Mouse (Mus musculus) forebrain, embryonic 14.5 days (tissue): ENCODE measurements at regions not wholly inside any gene's neighbourhood (a gene's known extent, or its start where the extent isn't known, plus 50 kb on each side); places are given as distances from the start of the nearest gene placed in this dataset.

ENCODE experiments used
- ATAC-seq: fragments of 200-750 bp; cut with Nextera tagmentation; 2 replicates; pipeline ENCODE4 v1.8.0; 2017; ENCODE audit warnings: mild to moderate bottlenecking, moderate library complexity
- DNase-seq: peaks from one replicate; pipeline ENCODE4 v3.0.0-alpha.2; 2015; ENCODE audit warnings: low spot score
- H3K27ac ChIP-seq: fragments of 300-500 bp; sonication (generic); 2 replicates; pipeline ENCODE4 v1.5.1; 2014; ENCODE audit warnings: low read depth, mild to moderate bottlenecking, control low read depth, low read length, moderate library complexity
- H3K27me3 ChIP-seq: fragments of 300-500 bp; sonication (generic); replicated peaks from 2 replicates; pipeline ENCODE4 v1.6.1; 2014; ENCODE audit warnings: low read length, control low read depth, mixed read lengths; ENCODE audit not compliant: control insufficient read depth, insufficient read depth
- H3K36me3 ChIP-seq: fragments of 300-500 bp; sonication (generic); 2 replicates; pipeline ENCODE4 v1.6.1; 2014; ENCODE audit warnings: low read length, control low read depth; ENCODE audit not compliant: control insufficient read depth, insufficient read depth
- H3K4me1 ChIP-seq: fragments of 300-500 bp; sonication (generic); 2 replicates; pipeline ENCODE4 v1.6.1; 2014; ENCODE audit warnings: antibody characterized with exemption, low read length, control low read depth; ENCODE audit not compliant: control insufficient read depth, insufficient read depth
- H3K4me2 ChIP-seq: fragments of 300-500 bp; sonication (generic); 2 replicates; pipeline ENCODE4 v1.6.1; 2014; ENCODE audit warnings: mild to moderate bottlenecking, control low read depth, low read length
- H3K4me3 ChIP-seq: fragments of 300-500 bp; sonication (generic); 2 replicates; pipeline ENCODE4 v1.5.1; 2014; ENCODE audit warnings: low read depth, low read length, control low read depth
- H3K9ac ChIP-seq: fragments of 300-500 bp; sonication (generic); 2 replicates; pipeline ENCODE4 v1.6.1; 2014; ENCODE audit warnings: mild to moderate bottlenecking, low read length, control low read depth, moderate library complexity
- H3K9me3 ChIP-seq: fragments of 300-500 bp; sonication (generic); replicated peaks from 2 replicates; pipeline ENCODE4 v1.6.1; 2016; ENCODE audit warnings: low read length, control low read depth, mixed read lengths; ENCODE audit not compliant: control insufficient read depth
- WGBS: fragments of 180-500 bp; shearing (Covaris S2); extraction: QIAGEN DNeasy Blood & Tissue Kit; methylation state at CpG from one replicate; pipeline ENCODE4 v1.1.7; 2014; 5-methylcytosine and 5-hydroxymethylcytosine counted together

- Histone ChIP-seq H3K27ac (no peak overlapping the region), H3K4me2 (no peak overlapping the region), H3K4me1 (no peaks in the 10 kb centered on the region), H3K36me3 (no peaks in the 10 kb centered on the region), H3K9ac (no peak overlapping the region), H3K27me3 (no peaks in the 10 kb centered on the region), H3K4me3 (no peak overlapping the region), H3K9me3 (no peaks in the 10 kb centered on the region)
- ATAC-seq (no peak), DNase-seq (no peak)
- 21% methylated on average over 1 of the region's 1 CpGs for WGBS
These were observed 150.2 kb downstream of the Fam84a start for GRCm38 (mm10) chr12:14001672-14002071.

DNA sequence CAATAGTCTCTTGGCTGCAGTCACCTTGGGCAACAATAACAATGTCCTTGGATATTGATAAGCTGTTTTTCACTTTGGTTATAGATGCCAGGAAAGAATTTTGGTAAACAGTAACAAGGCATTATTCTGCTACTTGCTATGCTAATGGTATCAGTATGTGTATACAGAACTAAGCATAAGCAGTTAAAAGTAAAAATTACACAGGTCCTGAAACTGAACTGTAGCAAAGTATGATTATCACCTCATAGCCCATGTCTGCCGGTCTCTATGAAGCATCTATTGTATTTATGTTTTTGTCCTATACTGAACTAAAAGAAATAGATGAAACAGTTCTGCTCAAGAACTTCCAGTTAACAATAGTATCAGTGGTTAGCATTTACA lies 167.5 kb downstream of the Fam84a start:
- H3K27me3 ChIP-seq = peaks cover 5% of the 10 kb centered on the region
- H3K4me1 ChIP-seq = peaks cover 6% of the 10 kb centered on the region
- WGBS = 25% methylated on average over 1 of the region's 1 CpGs
- DNase-seq = no peak
- no peaks in the 10 kb centered on the region for H3K9me3 ChIP-seq
- no peak overlapping the region for H3K9ac ChIP-seq
- no peaks in the 10 kb centered on the region for H3K36me3 ChIP-seq
- H3K4me3 ChIP-seq = no peak overlapping the region
- ATAC-seq = peak; percentile 14; the same call in 1 of the 2 replicates
- no peak overlapping the region for H3K4me2 ChIP-seq
- no peak overlapping the region for H3K27ac ChIP-seq

DNA sequence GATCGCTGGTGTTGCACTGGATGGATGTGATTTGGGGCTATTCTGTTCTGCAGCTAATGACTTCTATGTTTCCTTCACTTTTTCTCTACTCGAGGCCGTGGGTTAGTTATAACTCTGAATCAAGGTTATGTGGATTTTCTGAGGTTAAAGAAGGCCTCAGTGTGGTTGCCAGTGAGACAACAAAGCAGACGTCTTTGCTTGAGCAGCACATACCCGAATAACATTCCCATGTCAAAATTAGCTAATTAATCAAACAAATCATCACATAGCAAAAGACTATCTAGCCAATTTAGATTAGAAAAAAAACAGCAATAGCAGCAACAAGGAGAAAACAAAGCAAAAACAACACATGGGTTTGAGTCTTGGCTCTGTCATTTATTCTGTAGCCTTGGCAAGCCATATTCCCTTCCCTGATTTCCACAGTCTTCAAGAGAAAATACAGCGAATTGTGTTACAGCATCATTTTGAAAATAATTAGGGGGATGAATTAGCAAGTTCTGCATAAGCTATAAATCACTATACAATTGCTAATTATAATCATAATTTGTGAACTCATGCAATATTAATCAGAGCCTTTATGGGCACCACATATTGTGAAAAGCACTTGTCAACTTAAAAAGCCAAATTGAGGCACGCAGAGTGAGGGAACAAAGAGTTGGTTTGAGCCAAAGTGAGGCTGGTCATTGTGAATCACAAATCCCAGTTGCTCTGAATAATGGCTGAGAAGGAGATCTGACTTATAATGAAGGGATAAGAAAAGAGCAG lies 168.0 kb downstream of the Fam84a start:
- Histone ChIP-seq H3K9me3 (no peaks in the 10 kb centered on the region), H3K4me1 (peaks cover 6% of the 10 kb centered on the region), H3K27me3 (peaks cover 5% of the 10 kb centered on the region), H3K36me3 (no peaks in the 10 kb centered on the region), H3K4me3 (no peak overlapping the region), H3K4me2 (no peak overlapping the region), H3K9ac (no peak overlapping the region), H3K27ac (no peak overlapping the region)
- 12% methylated on average over 7 of the region's 7 CpGs for WGBS
- peak; percentile 93 for ATAC-seq
- DNase-seq = peak; percentile 92

DNA sequence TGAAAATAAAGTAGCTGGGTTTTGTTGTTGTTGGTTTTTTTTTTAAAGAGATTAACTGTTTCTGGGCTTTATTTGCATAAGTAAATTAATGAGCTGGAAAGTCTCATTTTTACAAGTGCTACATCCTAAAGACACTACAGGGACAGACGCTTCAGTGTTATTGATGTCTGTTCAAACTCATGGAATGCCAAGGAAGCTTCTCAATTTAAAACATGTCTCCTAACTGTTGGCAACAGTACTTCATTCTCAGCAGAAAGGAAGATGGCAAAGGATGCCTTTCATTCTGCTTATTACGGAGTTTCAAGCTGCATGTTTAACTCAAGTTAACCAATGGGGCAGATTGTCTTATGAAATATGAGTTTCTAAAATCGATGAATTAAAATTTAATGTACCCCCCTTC lies 187.3 kb downstream of the Fam84a start:
- no peaks in the 10 kb centered on the region for H3K27me3 ChIP-seq
- no peak for ATAC-seq
- H3K36me3 ChIP-seq = no peaks in the 10 kb centered on the region
- no peak overlapping the region for H3K4me2 ChIP-seq
- peak; percentile 39 for DNase-seq
- H3K9ac ChIP-seq = no peak overlapping the region
- H3K9me3 ChIP-seq = no peaks in the 10 kb centered on the region
- no peak overlapping the region for H3K4me3 ChIP-seq
- H3K27ac ChIP-seq = no peak overlapping the region
- H3K4me1 ChIP-seq = no peaks in the 10 kb centered on the region
- 80% methylated on average over 3 of the region's 3 CpGs for WGBS

DNA sequence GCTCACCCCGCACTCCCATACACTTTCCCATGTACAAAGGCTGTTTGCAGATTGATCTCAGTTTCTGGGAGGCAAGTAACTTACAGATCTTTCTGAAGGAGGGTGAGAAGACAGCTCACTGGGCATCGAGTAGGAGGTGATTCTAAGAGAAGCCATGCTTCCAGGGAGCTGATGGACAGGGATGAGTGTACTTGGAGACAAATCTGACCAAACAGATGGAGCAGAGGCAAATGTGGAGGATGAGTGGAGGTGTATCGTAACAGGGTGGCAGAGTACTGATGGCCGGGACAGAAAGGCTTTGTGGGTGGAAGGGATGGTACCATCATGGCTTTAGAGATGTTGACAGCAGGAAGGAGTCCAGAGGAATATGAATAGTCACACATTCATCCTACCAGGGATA lies 212.4 kb downstream of the Fam84a start:
- Histone ChIP-seq H3K9ac (no peak overlapping the region), H3K4me3 (no peak overlapping the region), H3K36me3 (no peaks in the 10 kb centered on the region), H3K9me3 (no peaks in the 10 kb centered on the region), H3K4me1 (no peaks in the 10 kb centered on the region), H3K4me2 (no peak overlapping the region), H3K27me3 (no peaks in the 10 kb centered on the region), H3K27ac (no peak overlapping the region)
- WGBS = 88% methylated on average over 4 of the region's 4 CpGs
- no peak for ATAC-seq
- DNase-seq = no peak

GRCm38 (mm10) chr12:13921066-13921465 lies 230.8 kb downstream of the Fam84a start:
- WGBS = 68% methylated on average over 1 of the region's 1 CpGs
- Histone ChIP-seq H3K4me2 (no peak overlapping the region), H3K4me3 (no peak overlapping the region)

DNA sequence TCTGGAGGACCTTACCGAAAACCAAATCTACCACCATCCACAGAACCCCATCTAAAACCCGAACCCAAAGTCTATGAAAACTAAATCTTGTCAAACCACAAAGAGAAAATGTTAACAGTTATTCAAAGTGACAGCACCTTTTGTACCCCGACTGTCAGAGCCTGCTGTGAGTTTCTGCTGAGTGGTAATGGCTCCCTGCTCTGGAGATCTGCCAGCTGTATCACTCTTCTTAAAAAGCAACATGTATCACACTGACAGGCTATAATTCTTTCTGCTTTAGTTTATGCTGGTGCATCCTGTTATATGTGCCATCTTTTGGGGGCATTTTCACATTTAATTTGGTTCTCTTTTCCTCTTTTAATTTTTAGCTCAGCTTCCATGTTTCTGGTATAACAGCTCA lies 268.5 kb downstream of the Fam84a start:
- ATAC-seq = no peak
- no peak overlapping the region for H3K4me2 ChIP-seq
- no peak overlapping the region for H3K9ac ChIP-seq
- no peaks in the 10 kb centered on the region for H3K27me3 ChIP-seq
- no peak overlapping the region for H3K27ac ChIP-seq
- WGBS = 52% methylated on average over 3 of the region's 3 CpGs
- H3K4me3 ChIP-seq = no peak overlapping the region
- no peaks in the 10 kb centered on the region for H3K36me3 ChIP-seq
- DNase-seq = peak; percentile 45
- H3K9me3 ChIP-seq = no peaks in the 10 kb centered on the region
- no peaks in the 10 kb centered on the region for H3K4me1 ChIP-seq

More at GRCm38 (mm10) chr12:13921066-13921465, 230.8 kb downstream of the Fam84a start:
- Histone ChIP-seq H3K9me3 (no peaks in the 10 kb centered on the region), H3K36me3 (no peaks in the 10 kb centered on the region), H3K27ac (no peak overlapping the region), H3K4me1 (no peaks in the 10 kb centered on the region), H3K27me3 (no peaks in the 10 kb centered on the region), H3K9ac (no peak overlapping the region)
- DNase-seq = no peak
- ATAC-seq = no peak

DNA sequence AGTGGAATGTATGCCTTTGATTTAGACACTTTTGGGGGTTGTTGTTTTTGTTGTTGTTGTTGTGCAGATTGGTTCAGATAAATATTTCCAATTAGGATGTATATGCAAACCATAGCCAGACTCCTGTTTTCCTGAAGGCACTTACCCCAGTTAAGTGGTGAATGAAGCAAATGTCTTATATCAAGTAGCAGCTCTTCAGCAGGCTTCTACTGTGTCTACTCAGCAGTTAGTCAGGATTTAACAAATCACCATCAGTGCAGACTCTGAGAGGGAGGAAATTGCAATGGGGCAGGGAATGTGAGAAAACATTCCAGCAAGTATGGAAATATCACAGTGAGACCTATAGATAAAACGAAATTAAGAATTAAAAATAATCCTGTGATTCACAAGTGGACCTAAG lies 282.7 kb downstream of the Fam84a start:
- H3K9me3 ChIP-seq = no peaks in the 10 kb centered on the region
- no peak overlapping the region for H3K9ac ChIP-seq
- ATAC-seq (no peak), DNase-seq (no peak)
- H3K4me1 ChIP-seq = no peaks in the 10 kb centered on the region
- H3K27ac ChIP-seq = no peak overlapping the region
- H3K4me2 ChIP-seq = no peak overlapping the region
- H3K36me3 ChIP-seq = no peaks in the 10 kb centered on the region
- H3K27me3 ChIP-seq = no peaks in the 10 kb centered on the region
- H3K4me3 ChIP-seq = no peak overlapping the region
- 79% methylated on average over 1 of the region's 1 CpGs for WGBS

DNA sequence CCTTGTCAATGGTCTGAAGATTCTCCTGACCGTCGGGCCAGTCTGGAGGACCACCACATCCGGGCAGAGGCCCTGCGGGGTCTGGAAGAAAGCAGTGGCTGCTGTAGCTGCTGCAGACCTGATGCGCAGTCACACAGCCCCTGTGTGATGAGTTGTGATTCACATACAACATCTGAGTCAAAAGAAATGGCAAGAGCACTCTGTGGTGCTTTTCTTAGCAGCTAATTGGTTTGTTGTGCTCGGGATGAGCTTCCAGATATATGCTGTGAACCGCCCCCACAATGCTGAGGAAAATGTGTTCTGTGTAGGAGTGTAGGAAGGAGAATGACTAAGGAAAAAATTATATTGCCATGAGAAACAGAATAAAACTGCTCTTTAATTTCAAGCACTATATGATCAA lies 290.6 kb downstream of the Fam84a start:
- no peak for ATAC-seq

More for the DNA sequence above, 290.6 kb downstream of the Fam84a start:
- no peaks in the 10 kb centered on the region for H3K4me1 ChIP-seq
- H3K9ac ChIP-seq = no peak overlapping the region
- no peaks in the 10 kb centered on the region for H3K36me3 ChIP-seq
- no peaks in the 10 kb centered on the region for H3K9me3 ChIP-seq
- 91% methylated on average over 7 of the region's 7 CpGs for WGBS
- no peak overlapping the region for H3K27ac ChIP-seq
- DNase-seq = no peak
- no peak overlapping the region for H3K4me2 ChIP-seq
- H3K4me3 ChIP-seq = no peak overlapping the region
- H3K27me3 ChIP-seq = no peaks in the 10 kb centered on the region
